Mouse (Mus musculus): Measurements from ENCODE around the gene Igf1.

Igf1 gene

DNA sequence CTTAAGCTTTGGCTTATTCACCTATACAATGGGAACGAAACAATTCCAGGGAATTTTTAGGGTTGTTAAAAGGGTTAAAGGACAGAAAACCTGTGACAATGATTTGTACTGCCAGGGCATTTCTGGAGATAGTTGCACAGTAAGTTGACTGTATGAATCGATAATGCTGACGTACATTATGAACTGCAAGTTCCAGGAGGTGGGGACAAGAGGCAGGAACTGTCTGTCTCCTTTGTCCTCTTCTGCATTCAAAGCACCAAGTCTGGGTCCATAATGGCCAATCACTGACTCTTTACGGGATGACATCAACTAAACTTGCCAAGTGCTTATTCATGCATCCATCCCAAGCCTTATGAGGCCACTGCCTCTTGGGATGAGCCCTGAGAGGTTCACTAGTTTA, 39.3 kb downstream of the Igf1 start:
- DNase-seq (ENCODE audit: low spot score in 2 of 2) = no peak

DNA sequence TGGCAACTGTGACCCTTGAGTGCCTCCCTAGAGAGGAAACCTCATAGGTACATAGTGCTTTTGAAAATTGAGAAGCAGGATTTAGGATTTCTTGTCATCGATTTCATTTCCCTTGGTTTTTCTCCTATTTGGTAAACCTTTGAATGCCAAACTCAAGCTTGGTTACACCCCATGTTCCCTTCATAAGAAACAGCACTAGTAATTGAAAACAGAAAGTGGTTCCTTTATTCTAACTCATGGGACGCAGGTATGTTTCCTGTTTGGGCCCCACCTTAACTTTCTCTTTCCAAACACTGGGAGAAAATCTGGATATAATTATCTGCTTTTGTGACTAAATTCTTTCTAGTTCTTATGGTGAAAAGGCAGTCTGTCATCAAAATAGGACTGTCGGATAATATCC, 40.8 kb downstream of the Igf1 start:
- no peak for DNase-seq (ENCODE audit: low spot score in 2 of 2)

DNA sequence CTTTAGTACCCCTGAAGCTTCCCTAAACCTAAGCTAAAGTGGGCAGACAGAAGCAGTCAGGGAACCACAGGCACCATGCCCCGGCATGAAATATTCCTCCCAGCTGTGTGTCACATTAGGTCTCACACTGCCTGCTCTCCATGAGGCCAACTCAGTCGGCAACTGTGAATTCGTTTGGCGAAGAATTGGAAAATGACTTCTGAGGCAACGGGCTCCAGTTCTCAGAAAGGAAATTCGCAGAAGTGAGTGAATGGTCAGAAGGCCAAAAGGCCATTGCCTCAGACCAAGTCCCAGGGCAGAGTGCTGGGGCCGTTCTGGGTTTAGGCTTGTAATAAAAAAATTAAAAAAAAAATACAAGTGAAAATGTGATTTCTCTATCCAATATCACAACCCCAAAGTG, 43.9 kb downstream of the Igf1 start:
- DNase-seq (ENCODE audit: low spot score in 2 of 2) = no peak

DNA sequence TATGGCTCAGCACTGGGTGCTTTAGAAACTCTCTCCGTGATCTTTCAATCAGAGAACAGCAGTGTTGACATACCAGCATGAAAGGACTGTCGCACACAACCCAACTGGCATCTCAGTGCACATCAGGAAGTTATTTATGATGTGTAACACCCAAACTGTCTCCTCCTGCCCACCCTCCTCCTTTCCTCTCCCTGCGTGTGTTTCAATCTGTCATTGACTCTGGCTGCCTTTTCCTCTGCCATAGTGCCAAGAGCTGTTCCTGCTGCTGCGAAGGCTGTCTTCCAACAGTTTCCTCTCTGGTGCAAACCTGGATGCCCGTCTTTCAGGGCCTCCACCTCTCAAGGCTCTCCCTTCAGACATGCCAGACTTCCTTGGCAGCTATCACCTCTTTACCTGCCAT, 46.3 kb downstream of the Igf1 start:
- no peak for DNase-seq (ENCODE audit: low spot score in 2 of 2)

DNA sequence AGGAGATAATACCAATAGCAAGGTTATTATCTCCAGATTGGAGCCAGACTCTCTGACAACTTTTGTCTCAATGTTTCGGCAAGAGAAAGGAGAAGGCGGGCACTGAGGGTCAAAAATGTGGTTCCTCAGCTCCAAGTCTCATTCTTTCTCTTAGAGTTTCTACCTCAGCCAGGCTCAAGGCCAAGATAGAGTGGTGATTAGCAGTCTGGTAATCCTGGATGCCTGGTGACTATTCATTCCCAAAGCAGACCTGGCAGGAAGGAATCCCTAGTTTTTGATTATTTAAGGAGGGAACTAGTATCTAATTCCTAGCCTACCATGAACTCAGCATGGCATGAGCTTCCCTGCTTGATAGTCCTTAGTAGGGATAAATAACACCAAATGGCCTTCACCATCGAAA, 47.0 kb downstream of the Igf1 start:
- no peak for DNase-seq (ENCODE audit: low spot score in 2 of 2)

DNA sequence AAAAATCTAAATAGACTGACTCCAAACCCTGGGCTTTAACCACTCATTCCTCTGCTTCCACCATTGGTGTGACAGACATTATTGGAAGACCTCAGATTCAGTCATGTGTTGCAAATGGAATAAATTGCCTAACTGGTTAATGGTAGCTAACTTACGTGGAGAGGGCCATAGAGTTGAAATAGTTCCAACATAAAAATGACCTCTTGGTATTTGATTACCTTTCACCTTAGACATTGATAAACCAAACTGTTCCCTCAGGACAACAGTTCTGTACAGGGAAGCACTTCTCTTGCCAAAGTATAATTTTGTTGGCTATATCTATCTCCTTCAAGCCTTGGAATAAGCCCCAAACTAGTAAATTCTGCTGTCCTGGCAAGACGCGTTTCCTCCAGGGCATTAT, 48.1 kb downstream of the Igf1 start:
- DNase-seq (ENCODE audit: low spot score in 2 of 2) = no peak

DNA sequence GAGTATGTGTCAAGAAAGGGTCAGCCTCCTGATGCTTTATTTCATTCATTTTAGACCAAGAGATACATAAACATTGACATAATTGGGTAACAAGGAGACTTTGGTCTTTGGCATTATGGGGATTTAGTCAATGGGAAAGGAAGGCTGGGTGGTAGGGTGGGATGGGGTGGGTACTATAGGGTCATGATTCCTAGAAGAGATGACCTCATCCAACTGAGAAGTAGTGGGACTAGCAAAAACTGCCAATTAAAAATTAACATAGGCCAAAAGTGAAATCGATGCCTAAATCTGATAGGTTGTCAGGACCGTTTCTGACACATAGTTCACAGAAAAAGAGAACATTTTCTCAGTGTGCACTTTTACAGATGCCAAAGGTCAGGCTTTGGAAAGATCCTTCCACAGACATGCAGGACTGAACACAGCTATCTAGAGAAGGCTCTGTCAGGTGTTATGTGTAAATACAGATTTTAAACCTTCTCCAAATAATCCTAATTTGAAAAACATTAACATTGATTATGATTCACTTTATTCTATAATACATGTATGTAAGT, 48.8 kb downstream of the Igf1 start:
- no peak for DNase-seq (ENCODE audit: low spot score in 2 of 2)

DNA sequence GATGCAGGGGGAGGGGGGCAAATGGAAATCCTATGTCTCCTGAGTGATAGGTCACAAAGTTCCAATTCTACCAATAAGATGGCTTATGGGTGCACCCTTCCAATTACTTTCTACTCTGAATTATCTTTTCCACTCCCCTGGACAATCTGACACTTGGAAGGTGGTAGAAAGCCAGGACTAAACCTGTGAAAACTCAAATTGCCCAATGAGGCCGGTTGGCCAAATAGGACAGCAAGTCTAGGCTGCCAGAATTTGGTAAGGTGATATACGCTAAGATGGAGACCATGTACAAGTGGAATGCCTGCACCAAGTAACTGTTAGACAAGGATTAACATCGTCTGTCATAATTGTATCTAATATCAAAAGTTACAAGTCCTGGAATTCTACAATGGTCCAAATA, 55.8 kb downstream of the Igf1 start:
- DNase-seq (ENCODE audit: low spot score in 2 of 2) = no peak

DNA sequence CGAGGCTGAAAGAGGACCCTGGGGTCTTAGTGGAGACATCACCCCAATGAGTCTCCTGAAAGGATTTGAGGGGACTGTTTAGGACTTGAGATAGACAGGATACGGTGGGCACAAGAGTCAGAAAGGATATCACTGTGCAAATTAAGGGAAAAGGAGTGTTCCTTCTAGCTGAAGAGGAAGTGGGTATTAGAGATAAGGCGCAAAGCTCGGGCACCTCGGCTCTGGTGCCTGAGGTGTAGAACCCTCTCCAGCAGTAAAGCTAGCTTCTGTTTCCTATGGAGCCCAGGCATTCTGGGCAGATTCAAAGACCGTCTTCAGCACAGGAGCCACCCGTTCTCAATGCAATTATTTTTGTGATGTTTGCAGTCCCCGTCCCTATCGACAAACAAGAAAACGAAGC, 56.9 kb downstream of the Igf1 start:
- DNase-seq (ENCODE audit: low spot score in 2 of 2) = no peak

DNA sequence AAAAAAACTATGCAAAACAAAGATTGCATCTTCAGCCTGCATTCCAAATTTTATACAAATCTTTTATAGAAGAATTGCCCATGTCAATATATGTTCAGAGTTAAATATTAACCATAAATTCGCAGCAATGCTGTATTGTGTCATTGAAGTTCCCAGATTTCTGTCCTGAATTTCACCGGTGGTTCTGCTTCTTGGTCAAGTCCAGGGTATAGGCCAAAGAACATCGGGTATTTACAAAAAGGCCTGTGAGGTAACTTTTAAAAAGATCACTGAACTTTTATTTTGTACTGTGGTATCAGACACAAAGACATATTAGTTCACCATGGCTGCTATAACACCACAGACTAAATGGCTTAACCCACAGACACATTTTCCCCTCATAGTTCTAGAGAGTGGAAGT, 57.7 kb downstream of the Igf1 start:
- no peak for DNase-seq (ENCODE audit: low spot score in 2 of 2)

DNA sequence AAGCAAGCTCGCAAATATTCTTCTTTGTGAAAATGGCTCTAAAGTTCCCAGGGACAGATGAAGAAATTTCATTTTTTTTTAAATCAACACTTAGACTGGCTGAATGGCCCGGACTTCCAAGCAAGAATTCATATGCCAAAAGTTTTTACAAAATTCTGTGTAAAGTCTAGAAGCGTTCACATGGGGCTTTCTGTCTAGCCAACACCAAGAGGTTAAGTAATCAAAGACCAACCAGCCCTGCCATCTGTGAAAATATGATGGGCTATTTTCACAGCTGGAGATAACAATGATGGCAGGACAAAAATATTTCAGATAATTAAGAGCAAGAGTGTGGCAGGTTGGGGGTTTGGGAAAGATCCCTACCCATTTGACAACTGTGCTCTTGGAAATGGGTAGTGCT, 64.2 kb downstream of the Igf1 start:
- DNase-seq (ENCODE audit: low spot score in 2 of 2) = no peak

DNA sequence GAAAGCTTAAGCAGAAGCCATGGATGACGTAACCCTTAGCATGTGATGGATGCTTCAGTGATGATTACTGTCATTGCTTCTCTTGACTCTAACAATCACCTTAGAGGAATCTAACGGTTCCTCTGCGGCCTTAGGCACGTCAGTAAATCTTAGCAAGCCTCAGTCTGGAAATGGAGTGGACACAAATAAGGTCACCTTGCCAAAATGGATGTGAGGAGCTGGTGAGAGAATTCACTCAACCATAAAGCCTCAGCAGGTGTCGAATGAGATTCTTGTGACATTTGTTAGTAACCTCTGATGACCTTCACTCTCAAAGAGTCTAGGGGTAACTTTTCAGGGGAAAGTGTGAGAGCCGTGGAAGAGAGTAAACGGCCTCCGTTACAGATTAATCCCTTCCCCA, 68.5 kb downstream of the Igf1 start:
- DNase-seq (ENCODE audit: low spot score in 2 of 2) = no peak

DNA sequence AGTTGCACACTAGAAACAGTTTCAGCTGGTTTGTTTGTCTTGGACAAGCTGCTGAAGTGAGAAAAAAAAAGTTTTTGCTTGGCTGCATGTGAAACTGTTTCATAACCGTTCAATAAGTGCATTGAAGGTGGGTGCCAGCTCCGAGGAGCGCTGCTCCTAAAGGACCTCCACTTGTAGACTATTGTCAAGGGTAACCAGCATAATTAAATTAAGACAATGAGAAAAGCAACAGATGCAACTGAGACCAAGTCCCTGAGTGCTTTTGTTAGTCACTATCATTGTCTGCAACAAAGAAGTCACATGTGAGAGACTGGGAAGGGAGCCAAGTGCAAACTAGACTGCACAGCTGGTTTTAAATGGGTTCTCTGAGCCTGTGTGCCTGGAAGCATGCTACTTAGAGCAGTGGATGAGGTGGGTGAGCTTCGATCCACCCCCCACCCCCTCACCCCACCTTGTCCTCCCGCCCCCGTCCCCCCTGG, 69.1 kb downstream of the Igf1 start:
- peak; percentile 44 to 46 for DNase-seq (ENCODE audit: low spot score in 2 of 2)

DNA sequence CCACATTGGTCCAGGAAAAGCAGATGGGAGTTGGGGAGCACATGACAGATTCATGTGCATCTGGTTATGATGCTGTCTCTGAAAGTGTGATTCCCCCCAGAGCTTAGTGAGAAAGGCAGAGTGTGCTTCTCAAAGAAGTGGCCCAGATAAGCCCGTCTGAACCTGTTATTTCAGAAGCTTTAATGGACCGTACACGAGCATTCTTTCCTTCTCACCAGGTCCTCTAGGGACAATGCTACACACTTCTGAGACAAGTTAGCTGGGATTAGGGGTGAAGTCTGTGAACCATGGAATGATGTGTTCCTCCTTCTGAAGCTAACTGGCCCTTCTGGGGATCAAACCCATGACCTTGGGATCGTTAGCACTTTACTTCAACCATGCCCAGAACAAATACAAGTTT, 90.1 kb downstream of the Igf1 start:
- no peak for DNase-seq (ENCODE audit: low spot score in 2 of 2)

DNA sequence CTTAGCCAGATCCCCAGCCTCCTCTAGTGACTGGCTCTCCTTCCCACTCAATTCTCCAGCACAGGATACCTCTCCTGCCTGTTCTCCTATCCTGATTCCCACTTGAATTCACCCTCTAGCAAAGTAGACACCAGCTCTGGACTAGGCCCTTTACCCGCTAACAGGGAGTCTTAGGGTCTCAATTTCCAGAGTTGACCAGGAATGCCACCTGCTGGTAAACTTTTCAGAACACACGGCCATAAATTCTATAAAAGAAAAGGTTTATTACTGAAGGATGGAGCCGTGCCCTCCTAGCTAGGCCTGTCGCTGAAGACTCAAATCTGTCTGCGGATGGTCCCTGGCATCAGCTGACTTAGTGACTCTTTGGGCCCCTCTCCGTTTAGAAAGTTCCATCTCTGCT, 113.5 kb downstream of the Igf1 start:
- DNase-seq (ENCODE audit: low spot score in 2 of 2) = no peak

DNA sequence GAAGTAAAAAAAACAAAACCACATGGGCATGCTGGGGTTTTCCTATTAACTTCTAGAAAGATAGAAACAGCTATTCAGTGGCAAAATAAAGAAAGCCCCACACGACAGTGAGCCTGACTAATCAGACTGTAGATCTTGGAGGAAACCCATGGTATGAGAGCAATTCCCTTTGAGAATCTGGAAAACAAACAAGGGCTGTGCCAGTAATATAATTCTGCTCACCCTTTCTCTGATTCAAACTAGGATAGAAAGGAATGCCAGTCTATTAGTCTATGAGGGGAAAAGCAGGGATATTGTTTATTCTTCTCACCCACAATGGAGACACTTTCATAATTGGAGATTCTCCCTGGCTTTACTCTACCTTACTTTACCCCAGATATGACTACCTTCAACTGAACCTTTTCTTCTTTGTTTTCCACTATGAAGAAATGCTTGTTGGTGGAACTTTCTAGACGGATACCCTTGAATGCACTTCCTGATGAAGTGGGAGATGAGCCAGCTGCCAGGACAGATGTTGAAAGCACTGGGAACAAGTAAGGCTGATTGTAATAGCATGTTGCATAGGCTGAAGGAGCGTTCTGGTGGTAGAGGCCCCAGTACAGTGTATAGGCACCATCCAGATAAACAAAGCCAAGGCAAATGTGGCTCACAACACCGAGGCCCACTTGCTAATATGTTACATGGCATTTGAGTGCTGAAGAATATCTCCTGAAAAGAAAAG, 116.0 kb downstream of the Igf1 start:
- DNase-seq (ENCODE audit: low spot score in 2 of 2) = no peak

DNA sequence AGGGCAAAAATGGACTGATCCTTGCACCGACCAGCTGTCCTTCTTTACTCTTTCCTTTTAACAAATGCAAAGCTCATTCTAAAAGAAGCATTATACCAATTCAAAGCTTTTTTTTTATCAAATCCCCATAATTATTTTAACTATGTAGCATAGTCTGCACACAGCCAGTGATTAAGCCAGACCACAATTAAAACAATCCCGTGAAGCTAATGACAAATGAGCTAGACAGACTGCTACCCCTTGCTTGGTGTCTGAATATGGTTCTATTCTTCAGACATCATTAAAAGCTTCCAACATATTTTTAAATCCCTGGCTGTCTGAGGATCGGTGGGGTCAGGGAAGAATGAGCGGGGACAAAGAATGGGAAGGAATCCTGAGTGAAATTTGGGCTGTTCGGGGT, 127.3 kb downstream of the Igf1 start:
- DNase-seq (ENCODE audit: low spot score in 2 of 2) = no peak

DNA sequence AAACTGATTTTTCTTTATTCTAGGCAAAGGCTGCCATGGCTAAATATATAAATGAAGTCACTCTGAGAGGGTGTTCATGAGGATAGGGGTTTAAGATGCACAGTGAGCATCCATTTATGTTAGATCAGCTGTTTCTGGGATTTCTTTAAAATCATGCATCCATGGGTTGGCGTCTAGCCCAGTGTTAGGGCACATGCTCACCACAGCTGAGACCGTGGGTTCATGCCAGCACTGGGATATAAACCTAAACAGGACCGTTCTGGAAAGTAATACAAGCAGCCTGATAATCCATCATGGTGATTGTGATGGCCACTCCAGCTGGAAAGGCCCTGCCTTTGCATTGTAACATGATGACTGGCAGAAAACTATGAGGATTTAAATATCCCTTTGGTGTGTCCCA, 128.1 kb downstream of the Igf1 start:
- DNase-seq (ENCODE audit: low spot score in 2 of 2) = no peak
